Mouse (Mus musculus) E14TG2a.4 (cell line): Measurements from ENCODE around the gene 2310039H08Rik.
A peak's percentile ranks its signal among the peaks of the same experiment; 100 is the strongest.

Source experiments
- CTCF ChIP-seq: conservative IDR thresholded peaks from 2 replicates; pipeline ENCODE4 v1.5.1; 2014; ENCODE audit warnings: low read length
- NANOG ChIP-seq: IDR thresholded peaks from 2 replicates; pipeline ENCODE4 v1.6.1; 2014; ENCODE audit warnings: borderline replicate concordance, low read length, mixed read lengths

- TF ChIP-seq CTCF (peak; percentile 62), NANOG (no peak)
Measured at GRCm38 (mm10) chr17:46725273-46725672, 47.2 kb upstream of the 2310039H08Rik start.
